Mouse (Mus musculus) telencephalon, adult 2 months (tissue): ENCODE data around the gene Med24.
"Not testable (repeated sequence)": the region's sequence is repeated elsewhere in the genome, so short reads cannot be mapped to it uniquely, and the experiment has no call there.

Source experiments
- DNase-seq: peaks from one replicate; pipeline ENCODE4 v3.0.0-alpha.2; 2011; ENCODE audit warnings: low read depth, low spot score

Gene Med24

DNA sequence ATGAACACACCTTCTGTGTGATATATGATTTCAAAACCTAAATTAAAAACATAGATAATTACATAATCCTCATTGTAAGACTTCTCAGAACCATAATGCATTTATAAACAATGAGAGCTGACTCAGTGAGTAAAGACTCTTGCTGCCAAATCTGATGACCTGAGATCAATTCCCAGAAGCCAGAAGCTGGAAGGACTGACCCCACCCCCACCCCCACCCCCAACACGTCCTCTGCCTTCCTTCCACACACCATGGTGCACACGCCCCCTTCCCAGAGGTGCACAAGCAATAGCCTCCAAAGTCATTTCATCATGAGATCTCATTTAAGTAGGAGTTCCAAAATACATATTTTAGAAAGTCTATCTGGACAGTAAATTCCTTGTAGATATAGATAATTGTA is 8.5 kb downstream of the Med24 start:
- no peak for DNase-seq

- DNase-seq: peak; percentile 78
Observed at GRCm38 (mm10) chr11:98717904-98718303, 11.3 kb downstream of the Med24 start.

- no peak for DNase-seq
Observed at GRCm38 (mm10) chr11:98715946-98716345, 13.3 kb downstream of the Med24 start.

GRCm38 (mm10) chr11:98713703-98714102 is 15.5 kb downstream of the Med24 start:
- no peak for DNase-seq

DNA sequence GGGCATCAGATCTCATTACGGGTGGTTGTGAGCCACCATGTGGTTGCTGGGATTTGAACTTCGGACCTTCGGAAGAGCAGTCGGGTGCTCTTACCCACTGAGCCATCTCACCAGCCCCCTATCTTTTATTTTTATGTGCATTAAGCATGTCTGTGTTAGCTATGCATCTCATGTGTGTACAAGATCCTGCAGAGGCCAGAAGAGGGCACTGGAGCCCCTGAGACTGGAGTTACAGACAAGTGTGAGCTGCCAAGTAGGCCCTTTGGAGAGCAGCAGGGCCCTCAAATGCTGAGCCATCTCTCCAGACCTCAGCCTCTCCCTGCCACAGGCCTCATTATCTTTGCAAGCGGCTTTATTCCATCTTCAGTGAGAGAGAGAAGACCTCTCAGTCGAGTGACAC is 17.2 kb downstream of the Med24 start:
- not testable (repeated sequence) for DNase-seq

GRCm38 (mm10) chr11:98711046-98711434 is 18.2 kb downstream of the Med24 start:
- no peak for DNase-seq

GRCm38 (mm10) chr11:98710416-98711045 is 18.7 kb downstream of the Med24 start:
- no peak for DNase-seq

DNA sequence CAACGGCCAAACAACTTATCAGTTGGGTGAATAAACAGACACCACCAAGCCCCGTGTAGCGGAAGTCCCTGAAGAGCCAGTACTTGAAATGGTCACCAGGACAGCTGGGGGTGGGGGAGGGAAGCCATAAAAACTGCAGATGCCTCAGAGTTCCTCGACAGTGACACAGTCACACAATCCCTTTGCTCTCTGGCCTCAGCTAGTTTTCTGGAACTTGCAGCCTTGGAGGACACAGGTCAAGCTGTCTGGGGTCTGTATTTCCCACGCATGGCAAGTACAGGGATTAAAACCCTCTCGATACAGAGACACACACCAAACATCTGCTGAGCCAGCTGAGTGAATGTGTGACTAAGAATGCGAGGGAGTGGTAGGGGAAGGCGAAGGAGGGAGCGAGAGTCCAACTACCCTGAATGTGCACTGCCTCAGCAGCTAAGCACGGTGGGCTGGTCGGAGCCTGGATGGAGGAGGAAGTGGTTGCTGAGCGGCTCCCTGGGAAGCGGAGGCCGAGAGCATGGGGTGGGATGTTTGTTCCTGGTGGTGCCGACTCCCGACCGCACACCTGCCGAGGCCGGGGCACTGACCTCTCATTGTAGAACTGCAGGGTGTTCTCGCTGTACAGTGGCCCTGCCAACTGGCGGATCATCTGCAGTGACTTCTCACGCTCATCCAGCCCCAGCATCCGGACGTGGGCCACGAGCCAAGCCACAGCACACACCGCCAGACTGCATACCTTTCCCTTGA is 20.1 kb downstream of the Med24 start:
- peak; percentile 24 for DNase-seq

- DNase-seq: no peak
Observed at GRCm38 (mm10) chr11:98708282-98708956, 20.8 kb downstream of the Med24 start.

DNA sequence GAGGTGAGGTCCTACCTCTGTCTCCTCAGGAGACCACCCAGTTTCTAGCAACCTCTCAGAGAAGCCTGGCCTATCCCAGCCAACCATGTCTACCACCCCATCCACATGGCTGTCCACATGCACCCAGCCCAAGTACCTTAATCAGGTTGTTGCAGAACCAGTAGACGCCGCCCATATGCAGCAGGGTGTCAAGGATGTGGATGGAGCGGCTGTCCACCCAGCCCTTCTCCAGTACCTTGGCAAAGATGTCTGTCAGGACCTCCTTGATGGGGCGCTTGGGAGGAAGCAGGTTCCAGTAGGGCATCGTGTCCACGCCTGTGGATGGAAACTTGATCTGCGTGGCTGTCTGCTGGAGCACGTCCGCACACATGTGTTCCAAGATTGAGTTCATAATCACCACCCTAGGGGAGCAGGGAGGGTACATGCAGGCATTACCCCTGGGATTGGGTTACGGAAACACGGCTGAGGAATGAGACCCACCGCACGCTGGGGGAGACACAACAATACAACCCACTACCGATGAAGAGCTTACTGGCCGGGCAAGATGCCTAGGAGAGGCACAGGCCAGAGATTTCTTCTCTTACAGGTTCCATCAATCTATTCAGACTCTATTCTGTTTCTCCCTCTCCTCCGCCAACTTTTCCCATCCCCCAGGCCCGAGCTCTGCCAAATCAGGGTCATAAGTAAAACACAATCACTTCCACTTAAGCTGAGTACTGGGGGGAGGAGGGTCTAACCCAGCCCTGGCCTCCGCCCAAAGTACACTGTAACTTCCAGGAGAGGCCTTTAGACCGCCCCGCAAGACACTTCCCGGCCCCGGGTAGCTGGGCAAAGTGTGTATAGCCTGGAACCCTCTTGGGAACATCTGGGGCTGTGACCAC is 21.6 kb downstream of the Med24 start:
- DNase-seq: no peak

DNA sequence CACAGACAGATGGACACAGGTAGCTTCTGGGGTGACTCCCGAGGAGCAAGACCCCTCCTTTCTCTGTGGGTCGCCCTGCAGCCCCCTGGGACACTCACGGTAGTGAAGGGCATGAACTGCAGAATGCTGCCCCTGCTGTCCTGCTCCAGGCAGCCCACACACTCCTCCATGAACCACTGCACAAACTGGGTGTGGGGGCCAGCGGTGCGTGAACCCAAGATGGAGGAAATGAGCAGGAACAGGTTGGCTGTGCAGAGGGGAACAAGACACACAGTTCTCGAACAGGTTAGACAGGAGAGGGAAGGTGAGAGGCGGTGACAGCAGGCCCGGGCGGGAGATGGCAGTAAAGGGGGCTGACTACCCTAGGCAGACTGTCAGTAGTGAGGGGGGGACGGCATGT is 24.2 kb downstream of the Med24 start:
- no peak for DNase-seq

DNA sequence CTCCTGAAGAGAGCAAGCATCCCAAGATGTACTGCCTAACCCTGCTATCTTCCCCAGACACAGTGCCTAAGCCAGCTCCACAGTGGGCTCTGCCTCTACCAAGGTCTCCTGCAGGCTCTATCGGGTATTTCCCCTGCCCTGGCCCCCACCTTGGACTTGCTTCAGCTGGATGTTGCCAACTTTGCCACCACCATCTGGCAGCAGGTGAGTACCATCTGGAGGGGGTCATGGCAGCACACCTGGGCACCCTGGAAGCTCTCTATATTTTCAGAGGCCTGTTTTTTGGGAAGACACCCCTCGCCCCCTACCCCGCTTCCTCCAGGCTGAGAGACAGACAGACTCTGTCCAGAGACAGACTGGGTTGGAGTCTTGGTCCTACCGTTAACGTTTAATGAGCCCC is 26.9 kb downstream of the Med24 start:
- no peak for DNase-seq

GRCm38 (mm10) chr11:98701213-98701670 is 28.0 kb downstream of the Med24 start, which contains the start of gene Csf3:
TSS of gene Csf3 (plus strand) at chr11:98701263.
- no peak for DNase-seq

DNA sequence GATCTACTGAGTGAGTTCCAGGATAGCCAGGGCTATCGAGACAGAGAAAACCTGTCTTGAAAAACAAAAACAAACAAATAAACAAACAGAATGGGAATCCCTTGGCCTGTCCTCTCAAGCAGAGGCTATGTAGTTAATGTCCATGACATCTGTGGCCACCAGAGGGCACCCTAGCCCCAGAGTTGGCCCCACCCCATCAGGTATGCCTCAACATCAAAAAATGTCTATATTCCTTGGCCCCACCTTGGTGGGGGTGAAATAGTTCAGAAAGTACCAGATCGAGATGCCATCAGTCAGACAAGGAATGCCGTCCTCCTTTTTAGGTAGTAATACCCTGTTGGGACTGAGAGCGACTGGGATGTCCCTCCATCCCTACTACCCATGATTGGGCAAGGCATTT is 29.3 kb downstream of the Med24 start:
- no peak for DNase-seq

DNA sequence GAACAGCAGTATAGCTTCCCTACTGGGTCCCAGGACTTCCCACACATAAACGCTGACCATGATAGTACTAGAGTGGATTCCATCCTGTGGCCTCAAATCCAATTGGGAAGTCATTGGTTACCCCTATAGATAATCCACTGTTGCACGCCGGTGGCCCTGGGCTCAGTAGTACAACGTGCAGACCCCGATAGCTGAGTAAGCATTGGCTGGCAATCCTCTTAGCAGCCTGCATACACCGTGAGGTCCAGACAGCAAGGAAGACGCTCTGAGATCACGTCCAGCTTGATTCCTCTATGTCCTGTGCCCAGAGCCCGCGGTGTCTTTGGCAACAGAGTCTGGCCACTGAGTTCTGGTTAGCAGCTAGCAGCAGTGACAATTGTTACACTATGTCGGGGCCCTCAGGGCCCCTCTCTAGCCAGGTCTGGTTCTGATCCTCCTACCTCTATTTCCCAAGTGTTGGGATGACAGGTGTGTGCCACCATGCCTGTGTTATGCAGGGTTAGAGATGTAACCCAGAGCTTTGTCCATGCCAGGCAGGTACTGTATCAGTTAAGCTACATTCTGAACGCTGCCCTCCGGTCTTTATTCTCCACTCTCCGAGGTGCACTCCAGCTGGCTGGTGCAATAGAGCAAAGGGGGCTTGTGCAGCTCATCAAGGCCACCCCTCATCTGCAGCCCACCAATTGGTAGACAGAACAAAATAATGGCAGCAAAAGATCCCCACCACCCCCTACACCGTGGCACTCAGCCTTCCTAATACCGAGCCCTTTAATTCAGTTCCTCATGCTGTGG is 30.2 kb downstream of the Med24 start:
- DNase-seq: no peak

- no peak for DNase-seq
Observed at GRCm38 (mm10) chr11:98697225-98697624, 32.0 kb downstream of the Med24 start.

DNA sequence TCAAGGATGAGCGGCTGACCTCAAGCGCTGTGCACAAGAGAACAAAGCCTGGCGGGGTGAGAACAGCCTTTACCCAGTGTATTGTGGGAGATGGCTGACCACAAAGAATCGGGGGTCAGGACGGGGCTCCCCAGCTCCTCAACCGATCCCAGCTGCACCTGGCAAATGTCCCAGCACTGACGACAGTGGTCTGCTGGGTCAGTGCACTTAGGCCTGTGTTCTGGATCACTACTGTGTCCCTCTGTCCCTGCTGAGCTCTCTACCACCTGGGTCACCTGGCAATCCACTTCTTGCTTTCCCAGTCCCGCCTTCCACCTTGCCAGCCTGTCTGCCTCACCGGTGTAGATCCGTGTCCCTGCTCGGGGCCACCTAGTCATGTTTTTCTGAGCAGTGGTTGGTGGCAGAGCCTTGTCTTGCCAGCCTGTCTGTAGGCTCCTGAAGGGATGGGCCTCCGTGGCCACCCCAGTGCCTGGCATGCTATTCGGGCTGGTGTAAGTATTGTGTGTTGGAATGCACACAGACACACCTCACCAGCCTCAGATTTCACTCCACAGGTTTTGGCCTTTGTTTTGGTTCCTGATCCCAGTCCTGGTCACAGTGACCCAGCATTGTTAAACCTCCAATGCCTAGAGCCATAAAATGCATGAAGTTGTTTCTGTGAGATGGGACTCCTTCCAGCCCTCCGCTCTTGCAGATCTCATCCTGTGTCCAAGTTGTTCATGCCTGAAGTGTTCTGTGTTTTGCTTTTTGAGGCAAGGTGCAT is 32.6 kb downstream of the Med24 start:
- no peak for DNase-seq

GRCm38 (mm10) chr11:98695408-98695807 is 33.8 kb downstream of the Med24 start:
- no peak for DNase-seq

GRCm38 (mm10) chr11:98694301-98694700 is 34.9 kb downstream of the Med24 start:
- no peak for DNase-seq

DNA sequence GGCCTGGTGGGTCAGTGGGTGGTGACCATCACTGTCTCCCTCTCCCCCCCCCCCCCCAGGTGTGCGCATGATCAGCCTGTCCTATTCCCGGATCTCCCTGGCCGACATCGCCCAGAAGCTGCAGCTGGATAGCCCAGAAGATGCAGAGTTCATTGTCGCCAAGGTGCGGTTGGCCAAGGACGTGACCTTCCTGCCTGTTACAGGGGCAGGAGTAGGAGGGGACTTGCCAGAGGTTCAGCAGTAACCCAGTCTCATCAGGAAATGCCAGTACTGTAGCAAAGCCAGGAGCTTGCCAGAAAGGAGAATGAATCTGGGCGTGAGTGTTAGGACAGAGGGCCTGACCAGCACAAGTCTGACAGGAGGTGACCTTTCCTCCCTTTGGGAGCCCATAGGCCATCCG is 35.5 kb downstream of the Med24 start:
- DNase-seq: no peak
